Mouse (Mus musculus) MEL (cell line): ENCODE results near the gene Pla1a. TPM values are rescaled to one million over a fixed set of nuclear protein-coding genes. Genes with fewer than 3 reads are reported as not detected.

Experiments used
- DNase-seq: peaks from one replicate; pipeline ENCODE4 v3.0.0; 2011; ENCODE audit warnings: low read depth, low spot score
- H3K27ac ChIP-seq: 2 replicates; pipeline ENCODE4 v1.5.1; 2012; ENCODE audit warnings: low read depth, mild to moderate bottlenecking, control low read depth, low read length, moderate library complexity; ENCODE audit not compliant: control insufficient read depth
- H3K27me3 ChIP-seq, 2 experiments: fragments of 150-350 bp in 1 of 2; sonication (generic) in 1 of 2; 2 replicates each; pipeline ENCODE4 v1.6.1; 2012; ENCODE audit warnings: low read length in 2 of 2, mild to moderate bottlenecking in 2 of 2, improper control_type of control experiment in 1 of 2, moderate library complexity in 1 of 2; ENCODE audit not compliant: insufficient read depth in 2 of 2, control insufficient read depth in 1 of 2
- H3K36me3 ChIP-seq, 2 experiments: 2 replicates each; pipeline ENCODE4 v1.6.1; 2012 to 2014; ENCODE audit warnings: low read length in 2 of 2, improper control_type of control experiment in 1 of 2, inconsistent platforms in 1 of 2, mild to moderate bottlenecking in 1 of 2; ENCODE audit not compliant: insufficient read depth in 2 of 2, control insufficient read depth in 1 of 2
- H3K4me1 ChIP-seq, 2 experiments: fragments of 150-350 bp in 1 of 2; sonication (generic) in 1 of 2; 2 replicates each; pipeline ENCODE4 v1.6.1; 2012; ENCODE audit warnings: low read length in 2 of 2, improper control_type of control experiment in 1 of 2, mild to moderate bottlenecking in 1 of 2; ENCODE audit not compliant: insufficient read depth in 2 of 2, control insufficient read depth in 1 of 2
- H3K4me3 ChIP-seq, 2 experiments: fragments of 150-350 bp in 1 of 2; sonication (generic) in 1 of 2; 2 replicates each; pipeline ENCODE4 v1.5.1; 2012; ENCODE audit warnings: low read depth in 2 of 2, low read length in 2 of 2, mild to moderate bottlenecking in 2 of 2, moderate library complexity in 2 of 2, control low read depth in 1 of 2, improper control_type of control experiment in 1 of 2; ENCODE audit not compliant: control insufficient read depth in 1 of 2, insufficient read depth in 1 of 2
- H3K79me2 ChIP-seq: 2 replicates; pipeline ENCODE4 v1.6.1; 2012; ENCODE audit warnings: mild to moderate bottlenecking, low read length, moderate library complexity; ENCODE audit not compliant: control insufficient read depth, poor library complexity, insufficient read depth
- H3K9ac ChIP-seq: 2 replicates; pipeline ENCODE4 v1.6.1; 2012; ENCODE audit warnings: low read depth, mild to moderate bottlenecking, control low read depth, low read length, moderate library complexity; ENCODE audit not compliant: control insufficient read depth, poor library complexity, severe bottlenecking
- H3K9me3 ChIP-seq: fragments of 150-350 bp; sonication (generic); replicated peaks from 2 replicates; pipeline ENCODE4 v1.6.1; 2012; ENCODE audit warnings: mild to moderate bottlenecking, low read length, improper control_type of control experiment, moderate library complexity; ENCODE audit not compliant: insufficient read depth
- E2F4 ChIP-seq: IDR thresholded peaks from 2 replicates; pipeline ENCODE4 v1.6.1; 2011; ENCODE audit warnings: low read depth, low read length, improper control_type of control experiment, borderline replicate concordance
- GATA1 ChIP-seq: IDR thresholded peaks from 2 replicates; pipeline ENCODE4 v1.6.1; 2011; ENCODE audit warnings: low read depth, low read length, improper control_type of control experiment
- JUND ChIP-seq: IDR thresholded peaks from 2 replicates; pipeline ENCODE4 v1.6.1; 2011; ENCODE audit warnings: low read depth, mild to moderate bottlenecking, improper control_type of control experiment, low read length
- MAX ChIP-seq: IDR thresholded peaks from 2 replicates; pipeline ENCODE4 v1.6.1; 2011; ENCODE audit warnings: low read length, improper control_type of control experiment
- MEF2A ChIP-seq: IDR thresholded peaks from 2 replicates; pipeline ENCODE4 v1.6.1; 2014; ENCODE audit warnings: low read depth, mild to moderate bottlenecking, inconsistent platforms, low read length, improper control_type of control experiment; ENCODE audit not compliant: poor library complexity, insufficient replicate concordance, severe bottlenecking; ENCODE audit errors: extremely low read depth
- POLR2AphosphoS2 ChIP-seq: IDR thresholded peaks from 2 replicates; pipeline ENCODE4 v1.6.1; 2011; ENCODE audit warnings: low read length, improper control_type of control experiment
- SIN3A ChIP-seq: IDR thresholded peaks from 2 replicates; pipeline ENCODE4 v1.6.1; 2012; ENCODE audit warnings: low read length, improper control_type of control experiment, inconsistent platforms
- SMC3 ChIP-seq: IDR thresholded peaks from 2 replicates; pipeline ENCODE4 v1.6.1; 2011; ENCODE audit warnings: low read depth, low read length, improper control_type of control experiment
- TCF12 ChIP-seq: IDR thresholded peaks from 2 replicates; pipeline ENCODE4 v1.6.1; 2014; ENCODE audit warnings: low read depth, mild to moderate bottlenecking, inconsistent platforms, low read length, improper control_type of control experiment, moderate library complexity
- UBTF ChIP-seq: IDR thresholded peaks from 2 replicates; pipeline ENCODE4 v1.6.1; 2012; ENCODE audit warnings: low read depth, mild to moderate bottlenecking, inconsistent platforms, low read length, improper control_type of control experiment, moderate library complexity, borderline replicate concordance; ENCODE audit not compliant: insufficient read depth
- ZNF384 ChIP-seq: IDR thresholded peaks from 2 replicates; pipeline ENCODE4 v1.6.1; 2012; ENCODE audit warnings: low read depth, mild to moderate bottlenecking, inconsistent platforms, low read length, improper control_type of control experiment
- polyA plus RNA-seq, 2 experiments: library from polyadenylated mRNA; stranded (reverse) in 1 of 2; unstranded in 1 of 2; fragments of >175 nt in 1 of 2; fragments of >200 nt in 1 of 2; gene quantifications; 2 replicates each; pipeline versions ENCODE4 v1.2.1 to v1.2.4; 2012; ENCODE audit warnings: low replicate concordance in 2 of 2, low read depth in 1 of 2; ENCODE audit not compliant: insufficient read length in 2 of 2, insufficient read depth in 1 of 2, missing spikeins in 1 of 2
- total RNA-seq: library from RNA; depleted of rRNA; stranded (reverse); fragments of 300-350 nt; gene quantifications from 2 replicates; pipeline ENCODE4 v1.2.3, GENCODE M21; 2012

The Pla1a gene
- total and polyA plus RNA-seq, 3 experiments: 0.04 TPM; not detected in 2

DNA sequence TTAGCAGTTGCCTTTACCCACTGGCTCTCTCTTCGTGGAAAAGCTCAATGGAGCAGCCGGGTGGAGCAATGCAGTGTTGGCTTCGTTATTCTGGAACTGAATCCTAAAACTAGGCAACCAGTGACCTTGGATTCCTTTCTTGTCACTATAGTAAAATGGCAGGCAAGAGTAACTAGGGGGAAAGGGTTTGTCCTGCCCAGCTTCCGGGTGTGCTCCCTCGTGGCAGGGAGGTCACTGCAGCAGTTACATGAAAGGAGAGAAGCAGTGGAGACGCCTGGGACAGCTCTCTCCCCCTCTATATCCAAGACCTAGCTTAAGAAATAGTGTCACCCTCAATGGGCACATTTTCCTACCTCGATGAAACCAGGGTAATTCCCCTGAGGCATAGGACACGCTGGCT, 36.5 kb upstream of the Pla1a start:
- H3K79me2 ChIP-seq: no peaks in the 10 kb centered on the region
- no peaks in the 10 kb centered on the region for H3K9me3 ChIP-seq
- H3K27ac ChIP-seq: no peak overlapping the region
- H3K4me1 ChIP-seq: peaks cover 2 to 22% of the 10 kb centered on the region in 2 experiments
- H3K27me3 ChIP-seq: no peaks in the 10 kb centered on the region
- DNase-seq: no peak
- no peak overlapping the region for H3K9ac ChIP-seq
- H3K36me3 ChIP-seq: peaks cover 0 to 24% of the 10 kb centered on the region in 2 experiments; a peak in 2 of 4 replicates
- no peak overlapping the region for H3K4me3 ChIP-seq
- TF ChIP-seq MEF2A: no peak

DNA sequence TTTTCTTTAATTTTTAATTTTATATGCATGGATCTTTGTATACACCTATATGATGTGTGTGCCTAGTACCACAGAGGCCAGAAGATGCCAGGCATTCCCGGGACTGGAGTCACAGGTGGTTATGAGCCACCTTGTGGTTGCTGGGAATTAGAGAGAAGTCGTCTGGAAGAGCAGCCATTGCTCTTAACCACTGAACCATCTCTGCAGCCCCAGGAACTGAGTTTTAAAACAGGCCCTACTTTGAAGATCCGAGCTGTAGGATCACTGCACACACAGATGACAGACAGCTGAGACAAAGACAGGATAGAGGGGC, 35.7 kb upstream of the Pla1a start:
- Histone ChIP-seq H3K27ac (no peak overlapping the region), H3K9ac (no peak overlapping the region), H3K36me3 (peaks cover 0 to 20% of the 10 kb centered on the region in 2 experiments; a peak in 2 of 4 replicates), H3K79me2 (no peaks in the 10 kb centered on the region), H3K4me1 (peaks cover 0 to 20% of the 10 kb centered on the region in 2 experiments; a peak in 3 of 4 replicates), H3K27me3 (no peaks in the 10 kb centered on the region), H3K4me3 (no peak overlapping the region), H3K9me3 (no peaks in the 10 kb centered on the region)
- no peak for DNase-seq
- TF ChIP-seq E2F4: no peak
- TF ChIP-seq TCF12: no peak
- no peak for TF ChIP-seq MAX
- peak; percentile 16; the same call in 1 of the 2 replicates for TF ChIP-seq SMC3
- no peak for TF ChIP-seq SIN3A
- no peak for TF ChIP-seq POLR2AphosphoS2
- no peak for TF ChIP-seq JUND

DNA sequence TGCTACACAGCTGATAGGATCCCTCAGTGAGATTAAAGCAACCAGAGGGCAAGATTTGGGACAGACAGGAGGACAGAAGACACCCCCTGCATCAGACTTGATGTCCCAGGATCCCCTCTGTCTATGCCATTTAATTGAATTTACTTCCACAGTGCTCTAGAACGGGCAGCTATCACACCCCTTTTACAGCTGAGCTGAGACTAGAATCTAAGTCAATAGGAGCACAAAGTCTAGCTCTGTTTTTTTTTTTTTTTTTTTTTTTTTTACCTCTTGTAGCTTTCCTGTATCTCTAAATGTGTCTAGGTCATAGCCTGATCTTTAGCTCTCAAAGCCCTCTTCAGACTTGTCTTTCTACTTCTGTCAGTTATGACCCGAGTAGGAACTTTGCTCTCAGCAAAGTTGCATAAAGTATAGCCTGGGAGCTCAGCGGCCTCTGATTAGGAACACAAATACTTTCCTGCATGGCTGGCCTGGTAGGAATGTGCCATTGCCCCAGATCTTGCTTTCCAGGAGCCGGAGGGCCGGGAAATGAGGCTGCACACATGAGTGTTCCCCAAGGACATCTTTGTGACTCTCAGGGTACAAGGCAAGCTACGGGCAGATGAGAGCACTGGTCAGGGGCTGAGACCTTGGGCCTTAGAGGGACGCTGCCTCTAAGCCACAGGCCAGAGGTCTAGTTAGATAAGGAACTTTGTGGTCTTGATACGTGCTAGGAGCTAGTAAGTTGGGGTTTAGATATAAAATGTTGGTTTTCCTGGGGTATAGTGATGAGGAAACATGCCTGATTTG, 35.2 kb upstream of the Pla1a start:
- Histone ChIP-seq H3K27me3 (no peaks in the 10 kb centered on the region), H3K4me3 (no peak overlapping the region), H3K36me3 (peaks cover 0 to 16% of the 10 kb centered on the region in 2 experiments; a peak in 2 of 4 replicates)
- no peak for DNase-seq
- TF ChIP-seq GATA1 (0 out of 2 replicates have a peak, but pooled peaks have one; percentile 17), ZNF384 (peak; percentile 54), UBTF (no peak)
- TF ChIP-seq, all 39 proteins: peak for 2
- Histone ChIP-seq H3K9ac (no peak overlapping the region), H3K79me2 (no peaks in the 10 kb centered on the region), H3K4me1 (peaks cover 0 to 15% of the 10 kb centered on the region in 2 experiments; a peak in 2 of 4 replicates), H3K9me3 (no peaks in the 10 kb centered on the region), H3K27ac (no peak overlapping the region)
